Mouse (Mus musculus) megakaryocyte progenitor cell, adult 5-6 weeks (primary cell): ENCODE data around the gene Tbc1d10b. TPM values are rescaled to one million over a fixed set of nuclear protein-coding genes. Genes with fewer than 3 reads are reported as not detected.

Experiments used
- ATAC-seq: replicated peaks from 2 replicates; pipeline ENCODE4 v1.8.0; 2016; ENCODE audit warnings: mild to moderate bottlenecking, moderate TSS enrichment, inconsistent platforms; ENCODE audit not compliant: poor library complexity
- total RNA-seq, 2 experiments: library from RNA; stranded (forward) in 1 of 2; stranded (reverse) in 1 of 2; fragments of 157-497, 149-512 nt in 1 of 2; fragments of 200-1000 nt in 1 of 2; gene quantifications; 2 replicates each; pipeline versions ENCODE4 v1.2.3 to v1.2.4; 2015 to 2017

Gene Tbc1d10b
- total RNA-seq, 2 experiments from 2014 or later = 13.8 to 36.0 TPM

DNA sequence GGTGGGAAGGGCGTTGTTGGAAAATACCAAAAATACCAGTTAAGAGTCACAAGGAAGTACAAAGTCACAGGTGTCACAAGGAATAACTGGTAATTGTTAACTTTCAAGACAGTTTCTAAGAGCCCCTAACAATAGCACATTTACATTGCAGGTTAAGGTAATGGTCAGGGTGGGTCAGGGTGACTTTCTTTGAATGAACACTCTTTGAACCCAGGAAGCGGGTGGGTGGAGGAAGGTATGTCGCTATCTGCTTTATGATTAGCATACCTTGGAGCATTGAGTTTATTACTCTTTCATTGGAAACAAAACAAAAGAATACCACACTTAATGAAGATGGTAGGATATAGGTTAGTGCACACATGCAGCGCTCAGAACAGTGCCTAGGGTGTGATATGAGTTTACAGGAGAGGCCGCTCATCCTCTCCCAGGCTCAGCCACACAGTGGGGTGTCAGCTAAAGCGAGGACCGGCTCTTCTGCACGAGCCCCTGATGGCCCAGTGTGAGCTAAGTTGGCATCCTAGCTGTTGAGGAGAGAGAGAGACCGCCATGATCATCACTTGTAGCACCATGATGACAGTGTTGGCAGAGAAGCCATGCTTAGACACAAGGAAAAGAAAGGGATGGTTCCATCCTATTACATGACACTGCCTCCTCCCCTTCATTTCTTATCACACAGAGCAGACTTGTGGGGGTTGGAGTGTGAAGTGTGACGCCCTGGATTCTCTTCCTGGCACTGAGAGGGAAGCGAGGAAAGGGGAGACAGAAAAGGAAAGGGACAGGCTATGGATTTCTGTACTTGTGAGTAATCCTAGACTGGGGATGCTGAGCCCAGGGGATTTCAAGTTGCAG lies 17.1 kb upstream of the Tbc1d10b start:
- peak; percentile 72 for ATAC-seq

DNA sequence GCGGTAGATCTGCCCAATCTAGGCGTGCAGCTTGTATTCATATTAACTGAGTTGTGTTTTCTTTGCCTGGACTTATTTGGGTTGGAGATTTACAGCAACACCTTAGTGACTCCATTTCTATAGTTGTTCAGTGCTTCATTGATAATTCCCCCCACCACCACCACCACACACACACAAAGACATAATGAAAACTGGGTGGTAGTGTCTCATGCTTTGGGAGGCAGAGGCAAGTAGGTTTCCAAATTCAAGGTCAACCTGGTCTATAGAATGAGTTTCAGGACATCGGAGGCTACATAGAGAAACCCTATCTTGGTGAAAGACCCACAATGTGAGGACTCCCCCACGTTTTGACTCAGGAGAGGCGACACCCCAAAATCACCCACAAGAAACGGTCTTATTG lies 16.3 kb upstream of the Tbc1d10b start:
- no peak for ATAC-seq

DNA sequence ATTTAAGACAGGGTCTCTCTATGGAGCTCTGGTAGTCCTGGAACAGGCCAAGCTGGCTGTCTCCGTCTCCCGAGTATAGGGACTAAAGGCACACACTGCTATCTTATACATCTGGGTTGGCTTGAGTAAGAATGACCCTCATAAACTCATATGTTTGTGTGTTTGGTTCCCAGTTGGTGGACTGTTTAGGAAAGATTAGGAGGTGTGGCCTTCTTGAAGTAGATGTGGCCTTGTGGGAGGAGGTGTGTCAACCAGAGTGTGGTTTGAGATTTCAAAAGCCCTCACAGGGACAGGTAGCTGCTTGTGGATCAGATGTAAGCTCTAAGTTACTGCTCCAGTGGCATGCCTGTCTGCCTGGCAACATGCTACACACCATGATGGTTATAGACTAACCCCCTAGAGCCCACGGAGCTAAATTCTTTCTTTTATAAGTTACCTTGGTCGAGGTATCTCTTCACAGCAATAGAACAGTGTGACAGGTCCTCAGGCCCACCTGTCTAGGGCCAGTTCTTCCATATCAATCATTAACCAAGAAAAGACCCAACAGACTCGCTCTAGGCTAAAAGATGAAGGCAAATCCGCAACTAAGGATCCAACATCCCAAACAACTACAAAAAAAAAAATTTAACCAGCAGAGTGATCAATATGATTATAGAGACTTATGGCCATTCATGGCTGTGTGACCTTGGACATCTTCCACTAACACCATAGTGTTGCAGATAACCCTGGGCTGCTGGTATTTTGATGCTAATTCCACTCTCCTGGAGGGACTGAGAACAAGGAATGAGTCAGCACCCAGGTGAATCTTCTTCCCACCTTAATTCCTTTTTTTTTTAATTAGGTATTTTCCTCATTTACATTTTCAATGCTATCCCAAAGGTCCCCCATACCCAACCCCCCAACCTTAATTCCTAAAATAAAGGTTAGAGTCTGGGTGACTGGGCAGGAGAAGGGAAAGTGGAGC lies 15.5 kb upstream of the Tbc1d10b start:
- no peak for ATAC-seq

DNA sequence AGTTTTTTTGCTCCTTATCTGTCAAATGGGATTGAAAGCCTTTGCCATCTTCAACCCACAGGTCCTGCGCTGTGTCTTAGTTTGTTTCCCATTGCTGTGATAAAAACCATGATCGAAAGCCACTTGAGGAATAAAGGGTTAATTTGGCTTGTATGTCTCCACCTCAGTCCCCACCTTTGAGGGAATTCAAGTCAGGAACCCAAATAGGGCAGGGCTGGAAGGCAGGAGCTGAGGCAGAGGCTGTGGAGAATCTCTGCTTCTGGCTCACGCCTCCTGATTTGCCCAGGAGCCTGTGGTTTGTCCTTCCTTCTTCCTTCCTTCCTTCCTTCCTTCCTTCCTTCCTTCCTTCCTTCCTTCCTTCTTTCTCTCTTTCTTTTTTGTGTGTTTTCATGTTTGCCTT lies 14.8 kb upstream of the Tbc1d10b start:
- ATAC-seq = no peak

DNA sequence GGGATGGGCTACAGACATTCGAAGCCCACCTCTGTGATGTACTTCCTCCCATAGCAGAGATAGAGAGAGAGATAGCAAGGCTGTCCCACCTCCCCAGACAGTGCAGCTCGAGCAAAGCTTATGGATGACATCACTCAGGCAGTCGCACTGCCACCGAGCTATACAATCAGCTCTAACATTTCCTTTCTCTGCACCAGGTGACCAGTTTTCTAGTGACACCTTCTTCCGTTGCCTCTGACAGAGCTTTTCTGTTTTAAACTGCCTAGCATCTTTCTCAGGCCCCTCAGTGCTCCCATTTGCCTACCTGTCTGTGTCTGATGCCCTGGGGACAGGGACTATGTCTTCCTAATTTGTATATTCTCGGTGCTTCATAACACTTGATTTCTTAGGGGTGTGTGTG lies 12.2 kb upstream of the Tbc1d10b start:
- no peak for ATAC-seq

DNA sequence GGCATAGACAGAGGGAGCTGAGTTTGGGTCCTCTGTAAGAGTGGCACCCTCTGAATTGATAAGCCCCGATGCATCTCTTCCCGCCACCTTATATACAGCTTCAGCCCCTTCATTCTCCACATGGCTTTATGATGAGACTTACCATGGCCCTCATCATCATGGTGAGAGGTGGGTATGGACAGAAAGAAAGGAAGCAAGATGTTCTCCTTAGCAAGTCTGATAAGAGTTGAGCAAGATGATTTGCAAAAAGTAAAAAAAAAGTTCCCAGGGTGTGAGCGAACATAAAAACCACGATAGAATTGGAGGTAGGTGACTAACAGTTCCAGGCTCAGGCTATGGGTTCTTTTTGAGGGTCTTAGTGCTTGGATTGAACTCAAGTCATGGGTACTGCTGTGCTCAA lies 10.4 kb upstream of the Tbc1d10b start:
- peak; percentile 47 for ATAC-seq

DNA sequence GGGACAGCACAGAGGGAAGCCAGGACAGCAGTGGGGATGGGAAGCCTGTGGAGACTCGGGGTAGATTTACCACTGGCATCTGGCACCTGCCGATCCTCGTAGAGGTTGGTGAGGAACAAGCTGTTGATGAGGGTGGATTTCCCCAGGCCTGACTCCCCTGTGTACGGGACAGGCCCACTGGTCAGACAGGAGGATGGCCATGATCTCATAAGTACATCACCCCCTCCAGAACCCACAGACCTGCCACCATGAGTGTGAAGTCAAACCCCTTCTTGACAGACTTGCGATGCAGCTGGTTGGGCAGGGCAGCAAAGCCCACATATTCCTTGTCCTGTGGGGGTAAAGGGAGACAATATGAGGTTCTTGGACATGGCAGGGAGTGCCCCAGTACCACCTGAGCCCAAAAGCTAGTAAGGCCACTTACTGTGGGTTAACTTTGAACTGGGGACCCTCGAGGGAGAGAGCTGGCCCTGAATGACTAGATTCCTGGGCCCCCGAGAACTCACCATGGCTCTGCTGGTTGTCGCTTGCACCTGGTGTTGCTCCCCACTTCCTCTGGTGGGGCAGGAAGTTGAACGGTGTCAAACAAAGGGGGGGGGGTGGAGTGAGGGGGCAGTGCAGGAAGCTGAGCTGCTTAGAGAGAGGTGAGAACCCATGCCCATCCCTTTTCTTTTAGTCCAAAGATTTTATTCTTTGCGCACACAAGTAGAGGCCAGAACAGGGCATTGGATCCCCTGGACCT lies 9.8 kb upstream of the Tbc1d10b start:
- peak; percentile 25 for ATAC-seq

DNA sequence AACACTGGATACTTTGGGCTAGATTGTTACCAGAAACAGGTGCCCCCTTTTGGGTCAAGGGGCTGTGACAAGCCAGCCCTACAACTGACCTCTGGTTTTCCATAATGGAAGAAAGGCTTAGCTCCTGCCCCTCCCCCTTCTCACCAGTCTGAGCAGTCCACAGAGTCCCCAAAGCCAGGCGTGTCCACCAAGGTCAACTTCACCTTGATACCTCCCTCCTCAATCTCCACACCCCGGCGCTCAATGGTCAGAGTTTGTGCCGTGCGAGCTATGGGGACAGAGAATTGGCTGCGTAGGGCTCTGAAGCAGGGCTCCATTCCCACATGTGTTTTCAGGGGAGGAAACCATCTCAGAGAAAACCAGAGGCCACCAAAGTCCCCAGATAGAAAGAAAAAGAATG lies 9.2 kb upstream of the Tbc1d10b start:
- ATAC-seq = no peak

DNA sequence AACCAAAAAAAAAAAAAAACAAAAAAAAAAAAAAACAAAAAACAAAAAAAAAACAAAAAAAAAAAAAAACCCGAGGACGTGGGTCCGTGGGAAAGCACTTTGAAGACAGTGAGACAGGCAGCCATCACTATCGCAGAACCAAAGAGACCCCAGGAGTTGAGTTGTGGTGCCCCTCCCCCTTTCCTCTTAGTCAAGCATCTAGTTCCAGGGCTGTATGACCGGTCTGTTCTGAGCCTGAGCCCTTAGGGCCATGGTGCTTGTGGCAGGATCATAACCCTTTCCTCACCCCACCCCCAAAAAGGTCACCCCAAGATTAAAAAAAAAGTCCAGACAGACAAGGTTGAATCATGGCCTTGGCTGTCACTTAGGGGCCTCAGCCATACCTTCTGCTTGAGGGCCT lies 8.0 kb upstream of the Tbc1d10b start:
- ATAC-seq = no peak

DNA sequence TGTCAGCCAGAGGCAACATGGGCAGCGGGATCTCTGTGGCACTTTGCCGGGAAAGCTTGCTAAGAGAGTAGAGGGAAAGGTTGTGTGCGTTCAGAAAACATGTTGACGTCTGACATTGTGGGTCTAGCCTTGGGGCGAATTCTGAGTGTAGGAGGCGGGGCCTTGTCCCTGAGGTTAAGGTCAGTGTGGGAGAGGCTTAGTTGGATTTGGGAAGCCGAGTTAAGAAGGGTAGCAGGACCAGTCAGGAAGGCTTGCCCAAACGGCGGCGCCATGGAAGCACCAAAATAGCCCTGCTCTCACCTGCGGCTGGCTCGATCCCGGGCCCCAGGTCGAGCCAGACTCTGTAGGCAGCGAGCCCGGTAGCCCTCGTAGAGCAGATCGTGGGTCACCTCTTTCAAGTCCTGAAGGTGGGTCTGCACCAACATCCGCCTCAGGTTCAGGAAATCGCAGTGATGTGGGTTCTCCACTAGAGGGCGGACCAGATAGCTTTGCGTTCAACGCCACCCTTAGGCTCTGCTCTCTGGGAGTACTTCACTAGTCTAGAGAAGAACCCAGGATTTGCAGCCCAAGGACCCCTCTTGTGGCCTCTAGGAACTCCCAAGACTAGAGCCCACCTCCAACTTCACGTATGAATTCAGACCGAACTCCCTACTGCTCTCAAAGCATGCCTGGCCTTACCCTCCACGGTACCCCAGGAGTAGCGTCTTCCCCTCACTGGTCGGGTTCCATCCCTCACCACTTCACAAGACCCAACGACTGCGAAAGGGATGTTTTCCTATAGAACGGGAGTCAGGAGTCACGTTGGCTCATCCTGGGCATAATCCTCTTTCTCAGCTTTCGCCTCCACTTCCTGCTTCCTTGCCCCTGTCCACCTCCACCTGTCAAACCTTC lies 7.0 kb upstream of the Tbc1d10b start:
- peak; percentile 70 for ATAC-seq

DNA sequence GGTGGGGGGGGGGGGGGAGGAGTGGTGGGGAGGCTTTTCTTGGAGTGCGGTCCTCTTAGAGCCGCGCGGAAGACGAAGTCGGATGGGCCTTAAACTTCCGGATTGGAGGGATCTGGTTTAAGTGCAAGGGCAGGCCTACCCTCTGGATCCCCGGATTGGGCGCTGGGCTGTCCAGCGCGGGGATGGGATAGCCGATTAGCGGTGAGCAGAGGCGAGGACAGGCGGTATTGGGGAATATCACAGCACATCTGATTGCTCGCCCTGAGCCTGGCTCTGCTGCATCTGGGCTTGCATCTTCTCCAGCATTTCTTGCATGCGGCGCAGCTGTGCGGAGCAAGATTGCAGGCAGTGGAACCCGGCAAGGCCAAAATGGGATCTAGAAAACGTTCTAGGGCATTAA lies 6.3 kb upstream of the Tbc1d10b start:
- no peak for ATAC-seq

DNA sequence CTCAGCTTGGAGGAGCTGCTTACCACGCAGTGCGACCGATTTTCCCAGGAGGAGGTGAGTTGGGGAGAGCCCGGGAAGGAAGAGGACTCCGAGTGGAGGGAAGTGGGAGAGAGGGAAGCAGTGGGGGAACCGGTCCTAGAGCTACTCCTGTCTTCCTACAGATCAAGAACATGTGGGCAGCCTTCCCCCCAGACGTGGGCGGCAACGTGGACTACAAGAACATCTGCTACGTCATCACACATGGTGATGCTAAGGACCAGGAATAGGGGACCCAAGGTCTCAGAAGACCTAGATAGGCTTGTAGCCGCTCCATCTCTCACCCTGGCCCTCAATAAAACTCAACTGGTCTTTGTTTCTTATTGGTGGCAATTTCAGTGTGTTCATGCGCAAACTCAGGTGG lies 5.7 kb upstream of the Tbc1d10b start:
- no peak for ATAC-seq

DNA sequence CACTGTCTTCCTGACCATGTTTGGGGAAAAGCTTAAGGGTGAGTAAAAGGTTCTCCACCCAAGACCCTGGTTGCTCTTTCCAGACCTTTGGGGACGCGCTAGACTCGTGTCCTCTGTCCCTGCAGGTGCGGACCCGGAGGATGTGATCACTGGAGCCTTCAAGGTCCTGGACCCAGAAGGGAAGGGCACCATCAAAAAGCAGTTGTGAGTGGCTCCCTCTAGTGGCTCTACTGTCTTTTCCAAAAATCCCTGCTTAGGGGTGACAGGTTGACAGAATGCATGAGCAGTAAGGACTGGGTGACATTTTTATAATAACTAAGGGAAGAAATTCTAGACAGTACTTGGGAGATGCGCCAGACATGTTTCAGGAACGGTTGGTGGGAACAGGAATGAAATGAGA lies 5.2 kb upstream of the Tbc1d10b start:
- no peak for ATAC-seq

DNA sequence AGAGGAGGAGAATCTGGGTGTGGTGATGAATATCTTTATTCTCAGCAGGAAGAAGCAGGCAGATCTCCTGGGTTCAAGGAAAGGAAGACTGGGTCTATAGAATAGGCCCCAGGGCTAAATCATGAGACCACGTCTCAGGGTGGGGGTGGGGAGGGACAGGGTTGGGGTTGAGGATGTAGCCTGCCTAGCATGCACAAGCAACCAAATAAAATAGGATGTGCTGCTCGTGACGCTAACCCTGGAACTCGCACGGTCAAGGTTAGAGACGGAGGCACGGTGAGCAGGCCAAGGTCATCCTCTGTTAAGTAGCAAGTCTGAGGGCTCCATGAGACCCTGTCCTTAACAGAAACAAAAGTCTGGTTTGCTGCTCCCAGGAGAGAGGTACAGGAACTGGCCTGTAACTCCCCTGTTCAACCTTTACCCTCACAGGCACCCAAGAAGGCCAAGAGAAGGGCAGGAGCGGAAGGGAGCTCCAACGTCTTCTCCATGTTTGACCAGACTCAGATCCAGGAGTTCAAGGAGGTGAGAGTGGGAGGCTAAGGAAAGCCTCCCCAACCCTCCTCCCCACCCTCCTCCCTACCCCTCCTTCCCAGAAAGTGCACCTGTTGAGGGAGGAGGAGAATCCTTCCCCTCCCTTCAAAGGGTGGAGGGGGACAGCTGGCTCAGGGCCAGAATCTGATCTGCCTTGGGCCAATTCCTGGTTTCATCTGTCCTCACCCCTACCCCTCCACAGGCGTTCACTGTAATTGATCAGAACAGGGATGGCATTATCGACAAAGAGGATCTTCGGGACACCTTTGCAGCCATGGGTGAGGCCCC lies 4.4 kb upstream of the Tbc1d10b start:
- ATAC-seq = no peak

DNA sequence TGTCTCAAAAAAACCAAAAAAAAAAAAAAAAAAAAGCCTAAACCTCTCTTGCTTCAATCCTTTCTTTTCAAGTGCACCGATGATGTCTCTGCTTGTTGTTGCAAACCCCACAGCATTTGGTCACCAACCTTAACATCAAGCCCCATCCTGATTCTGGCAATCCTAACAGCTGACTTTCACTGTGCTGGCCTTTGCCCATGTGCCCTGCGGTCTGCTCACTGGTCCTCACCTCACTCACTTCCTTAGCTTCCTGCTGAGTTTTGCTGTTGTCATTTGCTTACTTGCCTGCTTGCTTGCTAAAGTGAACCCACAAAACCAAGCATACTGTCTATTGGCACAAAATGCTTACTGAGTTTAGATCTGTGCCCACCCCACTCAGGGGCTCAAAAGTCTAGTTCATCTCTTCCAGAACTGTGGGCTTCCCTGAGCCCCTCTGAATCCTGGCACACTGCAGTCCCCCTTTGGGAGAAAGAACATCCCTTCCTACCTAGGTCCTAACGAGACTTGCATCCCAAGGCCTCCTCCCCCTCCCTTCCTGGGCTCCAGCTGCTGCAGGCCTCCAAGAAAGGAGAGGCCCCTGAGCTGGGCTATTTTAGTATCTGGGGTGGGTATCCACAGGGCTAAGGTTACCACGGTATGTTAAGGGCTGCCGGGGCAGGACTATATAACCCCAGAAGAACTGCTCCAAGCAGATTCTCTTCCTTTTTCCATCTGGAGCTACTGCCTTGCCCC lies 2.9 kb upstream of the Tbc1d10b start:
- ATAC-seq = no peak

DNA sequence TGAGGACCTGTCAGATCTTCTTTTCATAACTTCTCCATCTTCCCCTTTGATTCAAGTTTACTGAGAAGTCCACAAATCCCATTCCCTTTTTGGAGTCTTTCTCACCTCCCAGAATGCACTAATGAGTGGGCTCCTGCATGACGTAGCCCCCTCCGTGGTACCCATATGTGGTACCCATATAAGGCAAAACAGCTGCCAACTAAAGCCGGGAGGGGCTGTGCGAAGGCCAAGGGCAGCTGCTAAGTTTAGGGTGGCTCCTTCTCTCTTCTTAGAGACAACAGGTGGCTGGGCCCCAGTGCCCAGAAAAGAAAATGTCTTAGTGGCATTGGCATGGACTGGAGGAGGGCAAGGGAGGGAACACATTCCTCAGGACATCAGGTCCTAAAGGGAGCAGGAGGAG lies 2.0 kb upstream of the Tbc1d10b start:
- ATAC-seq = no peak

DNA sequence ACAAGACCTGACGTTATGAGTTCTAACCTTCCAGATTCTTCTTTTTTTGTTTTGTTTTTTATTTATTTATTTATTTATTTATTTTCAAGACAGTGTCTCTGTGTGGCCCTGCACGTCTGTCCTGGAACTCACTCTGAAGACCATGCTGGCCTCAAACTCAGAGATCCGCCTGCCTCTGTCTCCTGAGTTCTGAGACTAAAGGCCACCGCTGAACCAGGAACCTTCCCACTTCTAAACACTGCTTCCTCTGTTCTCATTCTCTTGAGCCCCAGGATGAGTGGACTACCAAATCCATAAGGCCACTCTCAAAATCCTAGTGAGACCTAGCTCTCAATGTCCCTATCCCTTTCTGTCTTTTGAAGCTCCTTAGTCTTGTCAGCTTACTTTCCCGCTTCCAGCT lies 1.6 kb upstream of the Tbc1d10b start:
- ATAC-seq = no peak

DNA sequence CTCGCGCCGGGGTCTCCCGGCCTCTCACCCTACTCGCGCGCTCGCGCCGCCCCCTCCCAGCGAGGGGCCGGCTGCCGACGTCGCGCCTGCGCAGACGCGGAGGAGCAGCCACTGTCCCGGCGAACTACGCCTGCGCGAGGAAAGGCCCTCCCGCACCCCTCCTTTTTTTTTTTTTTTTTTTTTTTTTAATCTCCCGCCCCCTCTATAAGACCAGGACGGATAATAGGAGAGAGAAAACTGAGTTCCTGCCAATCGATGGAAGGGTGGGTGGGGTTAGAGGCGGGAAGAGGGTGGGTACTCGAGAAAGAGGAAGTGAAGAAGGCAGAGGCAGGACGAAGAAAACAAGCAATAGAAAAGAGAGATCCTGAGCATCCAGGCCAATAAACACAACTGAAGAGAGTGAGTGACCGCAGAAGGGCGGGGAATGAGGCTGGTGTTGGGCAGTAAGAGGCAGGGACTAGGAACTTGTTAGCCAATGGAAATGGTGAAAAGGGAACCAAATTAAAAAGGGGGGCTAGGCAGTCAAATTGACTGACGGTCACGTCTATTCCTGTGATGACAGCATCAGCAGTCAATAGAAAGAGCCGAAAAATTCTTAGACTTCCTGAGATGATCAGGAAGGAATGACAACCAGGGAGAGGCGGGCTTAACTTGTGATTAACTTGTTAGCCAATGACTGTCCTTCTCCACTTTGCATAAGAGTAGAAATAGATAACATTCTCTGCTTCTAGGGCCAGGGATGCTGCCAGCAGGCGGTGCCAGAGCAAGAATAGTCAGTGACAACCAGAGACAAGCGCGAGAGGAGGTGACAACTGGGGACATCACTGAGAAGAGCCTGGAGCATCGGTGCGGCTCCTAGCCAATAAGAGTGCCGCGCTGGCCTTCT lies 528 bp upstream of the Tbc1d10b start, which contains the start of gene Mylpf:
TSS of gene Mylpf (plus strand) at position 338 of the 886 bp plus-strand sequence.
- ATAC-seq = peak; percentile 76
